Mouse (Mus musculus) CH12.LX (cell line): ENCODE measurements around the gene Arid4a. TPM values are rescaled to one million over a fixed set of nuclear protein-coding genes. Genes with fewer than 3 reads are reported as not detected.

Experiments
- DNase-seq: peaks from one replicate; pipeline ENCODE4 v3.0.0-alpha.2; 2013; ENCODE audit errors: extremely low read depth
- H3K27ac ChIP-seq: 2 replicates; pipeline ENCODE4 v1.5.1; 2012; ENCODE audit warnings: low read depth, mild to moderate bottlenecking, control low read depth, moderate library complexity; ENCODE audit not compliant: insufficient read depth
- H3K27me3 ChIP-seq: replicated peaks from 2 replicates; pipeline ENCODE3; 2012; ENCODE audit warnings: inconsistent platforms
- H3K36me3 ChIP-seq, 2 experiments: replicated peaks in 1 of 2; 2 replicates each; pipeline versions ENCODE3 to v1.6.1; 2012; ENCODE audit warnings: inconsistent platforms in 1 of 2, low read length in 1 of 2, mild to moderate bottlenecking in 1 of 2, mixed read lengths in 1 of 2, moderate library complexity in 1 of 2; ENCODE audit not compliant: control insufficient read depth in 1 of 2, insufficient read depth in 1 of 2
- H3K4me1 ChIP-seq, 2 experiments: 2 replicates each; pipeline ENCODE4 v1.6.1; 2012; ENCODE audit warnings: inconsistent platforms in 1 of 2, moderate library complexity in 1 of 2; ENCODE audit not compliant: insufficient read depth in 2 of 2, control insufficient read depth in 1 of 2
- H3K4me2 ChIP-seq: 2 replicates; pipeline ENCODE4 v1.6.1; 2012; ENCODE audit warnings: low read depth, mild to moderate bottlenecking, control low read depth; ENCODE audit not compliant: poor library complexity, insufficient read depth, severe bottlenecking
- H3K4me3 ChIP-seq, 3 experiments: fragments of 150-350 bp in 1 of 3; sonication (generic) in 1 of 3; replicated peaks in 1 of 3; 2 replicates each; pipeline versions ENCODE3 to v1.5.1; 2011 to 2012; ENCODE audit warnings: low read depth in 2 of 3, low read length in 2 of 3, mild to moderate bottlenecking in 2 of 3, moderate library complexity in 2 of 3, control low read depth in 1 of 3, improper control_type of control experiment in 1 of 3, inconsistent platforms in 1 of 3, mixed read lengths in 1 of 3; ENCODE audit not compliant: poor library complexity in 1 of 3
- H3K79me2 ChIP-seq: replicated peaks from 2 replicates; pipeline ENCODE4 v1.6.1; 2012; ENCODE audit warnings: mild to moderate bottlenecking, moderate library complexity; ENCODE audit not compliant: control insufficient read depth, poor library complexity, insufficient read depth, severe bottlenecking; ENCODE audit errors: extremely low read depth
- H3K9ac ChIP-seq: 2 replicates; pipeline ENCODE4 v1.6.1; 2012; ENCODE audit warnings: low read depth, mild to moderate bottlenecking, control low read depth, moderate library complexity; ENCODE audit not compliant: insufficient read depth
- H3K9me3 ChIP-seq: replicated peaks from 2 replicates; pipeline ENCODE3; 2012; ENCODE audit warnings: low read length, inconsistent platforms, mixed read lengths
- BHLHE40 ChIP-seq: IDR thresholded peaks from 2 replicates; pipeline ENCODE4 v1.6.1; 2011; ENCODE audit warnings: mild to moderate bottlenecking, low read depth, low read length, improper control_type of control experiment
- CHD1 ChIP-seq: IDR thresholded peaks from 2 replicates; pipeline ENCODE4 v1.6.1; 2012; ENCODE audit warnings: low read depth, low read length, improper control_type of control experiment, inconsistent platforms
- CTCF ChIP-seq, 2 experiments: IDR thresholded peaks in 1 of 2; conservative IDR thresholded peaks in 1 of 2; 2 replicates each; pipeline ENCODE4 v1.5.1; 2011 to 2012; ENCODE audit warnings: low read depth in 2 of 2, low read length in 2 of 2, improper control_type of control experiment in 1 of 2, inconsistent platforms in 1 of 2, mild to moderate bottlenecking in 1 of 2, moderate library complexity in 1 of 2
- EP300 ChIP-seq: IDR thresholded peaks from 2 replicates; pipeline ENCODE4 v1.6.1; 2011; ENCODE audit warnings: low read length, improper control_type of control experiment
- ETS1 ChIP-seq: conservative IDR thresholded peaks from 2 replicates; pipeline ENCODE4 v1.6.1; 2012; ENCODE audit warnings: low read depth, mild to moderate bottlenecking, inconsistent platforms, low read length, improper control_type of control experiment, moderate library complexity
- GABPA ChIP-seq: IDR thresholded peaks from 2 replicates; pipeline ENCODE4 v1.6.1; 2012; ENCODE audit warnings: low read depth, low read length, improper control_type of control experiment, inconsistent platforms; ENCODE audit not compliant: insufficient replicate concordance
- HCFC1 ChIP-seq: IDR thresholded peaks from 2 replicates; pipeline ENCODE4 v1.6.1; 2012; ENCODE audit warnings: low read depth, mild to moderate bottlenecking, inconsistent platforms, low read length, improper control_type of control experiment
- MAFK ChIP-seq: IDR thresholded peaks from 2 replicates; pipeline ENCODE4 v1.6.1; 2011; ENCODE audit warnings: low read length, improper control_type of control experiment; ENCODE audit not compliant: insufficient replicate concordance
- MAX ChIP-seq: IDR thresholded peaks from 2 replicates; pipeline ENCODE4 v1.6.1; 2011; ENCODE audit warnings: low read length, improper control_type of control experiment
- MXI1 ChIP-seq: IDR thresholded peaks from 2 replicates; pipeline ENCODE4 v1.6.1; 2011; ENCODE audit warnings: mild to moderate bottlenecking, low read depth, low read length, improper control_type of control experiment
- MYC ChIP-seq: IDR thresholded peaks from 2 replicates; pipeline ENCODE4 v1.6.1; 2011; ENCODE audit warnings: low read depth, mild to moderate bottlenecking, improper control_type of control experiment, low read length
- NRF1 ChIP-seq: IDR thresholded peaks from 2 replicates; pipeline ENCODE4 v1.6.1; 2014; ENCODE audit warnings: low read depth, mild to moderate bottlenecking, inconsistent platforms, low read length, improper control_type of control experiment, moderate library complexity
- RCOR1 ChIP-seq: conservative IDR thresholded peaks from 2 replicates; pipeline ENCODE4 v1.6.1; 2012; ENCODE audit warnings: low read depth, mild to moderate bottlenecking, inconsistent platforms, low read length, improper control_type of control experiment
- SIN3A ChIP-seq: IDR thresholded peaks from 2 replicates; pipeline ENCODE4 v1.6.1; 2012; ENCODE audit warnings: low read length, improper control_type of control experiment, inconsistent platforms
- SMC3 ChIP-seq: IDR thresholded peaks from 2 replicates; pipeline ENCODE4 v1.6.1; 2011; ENCODE audit warnings: low read depth, low read length, improper control_type of control experiment
- TBP ChIP-seq: conservative IDR thresholded peaks from 2 replicates; pipeline ENCODE4 v1.6.1; 2011; ENCODE audit warnings: low read depth, low read length, improper control_type of control experiment
- TCF12 ChIP-seq: IDR thresholded peaks from 2 replicates; pipeline ENCODE4 v1.6.1; 2014; ENCODE audit warnings: low read depth, mild to moderate bottlenecking, inconsistent platforms, low read length, improper control_type of control experiment
- USF1 ChIP-seq: IDR thresholded peaks from 2 replicates; pipeline ENCODE4 v1.6.1; 2014; ENCODE audit warnings: low read depth, mild to moderate bottlenecking, inconsistent platforms, low read length, improper control_type of control experiment
- ZC3H11A ChIP-seq: IDR thresholded peaks from 2 replicates; pipeline ENCODE4 v1.6.1; 2012; ENCODE audit warnings: low read depth, mild to moderate bottlenecking, inconsistent platforms, low read length, improper control_type of control experiment
- ZKSCAN1 ChIP-seq: IDR thresholded peaks from 2 replicates; pipeline ENCODE4 v1.6.1; 2012; ENCODE audit warnings: low read depth, inconsistent platforms, low read length, improper control_type of control experiment, borderline replicate concordance
- ZMIZ1 ChIP-seq: IDR thresholded peaks from 2 replicates; pipeline ENCODE4 v1.6.1; 2012; ENCODE audit warnings: low read depth, mild to moderate bottlenecking, inconsistent platforms, low read length, improper control_type of control experiment
- ZNF384 ChIP-seq: IDR thresholded peaks from 2 replicates; pipeline ENCODE4 v1.6.1; 2012; ENCODE audit warnings: low read depth, low read length, improper control_type of control experiment, inconsistent platforms
- dilution Hi-C: fragments of 300-500 bp; cut with MboI; formaldehyde crosslinking; loops from 2 replicates; pipeline ENCODE4 v1.14.3; 2020; ENCODE audit warnings: low sequenced_read_pairs; ENCODE audit not compliant: extremely low pct_unique_long_range_greater_than_20kb, extremely low pct_ligation_motif_present
- in situ Hi-C: fragments of 300-500 bp; cut with MboI; formaldehyde crosslinking; loops from 3 replicates; pipeline ENCODE4 v1.14.3; 2019; ENCODE audit warnings: low sequenced_read_pairs, low pct_ligation_motif_present, low pct_unique_long_range_greater_than_20kb, mixed read lengths
- polyA plus RNA-seq: library from polyadenylated mRNA; unstranded; fragments of >175 nt; gene quantifications from 2 replicates; pipeline ENCODE4 v1.2.1, GENCODE M21; 2012; ENCODE audit warnings: low read depth; ENCODE audit not compliant: insufficient read length
- total RNA-seq, 2 experiments: library from RNA; depleted of rRNA; stranded (reverse); fragments of 300-350 nt in 1 of 2; fragments of >200 nt in 1 of 2; gene quantifications; 2 replicates each; pipeline ENCODE4 v1.2.3; 2012 to 2014

Gene Arid4a
- total and polyA plus RNA-seq, 3 experiments: 8.0 to 20.8 (median 9.7) TPM

DNA sequence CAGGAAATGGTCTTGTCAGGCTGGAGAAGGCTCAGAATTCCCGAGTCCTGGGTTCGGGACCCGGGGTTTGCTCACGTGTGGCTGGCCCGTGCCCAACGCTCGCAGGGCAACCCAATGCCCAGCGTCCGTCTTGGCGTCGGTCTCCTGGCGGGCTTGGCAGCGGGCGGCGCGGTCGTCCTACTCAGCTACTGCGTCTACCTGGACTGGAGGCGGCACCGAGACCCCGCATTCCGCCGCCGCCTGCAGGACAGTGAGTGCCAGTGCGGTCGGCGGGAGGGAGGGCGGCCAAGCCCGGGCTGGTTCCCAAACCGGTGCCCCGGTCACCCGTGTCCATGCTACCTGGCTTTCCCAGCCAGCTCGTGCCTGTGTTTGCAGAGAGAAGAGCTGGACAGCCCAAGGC is 95.5 kb downstream of the Arid4a start, which contains the start of gene Tomm20l:
Gene Tomm20l (plus strand): TSS at position 98 of the 400 bp plus-strand sequence.
- no peak within 1 kb of the TSS for H3K4me2 ChIP-seq
- no peaks in the 10 kb centered on the region for H3K36me3 ChIP-seq
- no peak within 1 kb of the TSS for H3K9ac ChIP-seq
- no peaks in the 10 kb centered on the region for H3K27me3 ChIP-seq
- in situ Hi-C loops (no loop called here), dilution Hi-C loops (no loop called here)
- no peaks in the 10 kb centered on the region for H3K79me2 ChIP-seq
- no peak for DNase-seq
- no peak within 1 kb of the TSS for H3K27ac ChIP-seq
- H3K9me3 ChIP-seq: no peaks in the 10 kb centered on the region
- TF ChIP-seq MXI1: no peak
- no peak for TF ChIP-seq RCOR1
- TF ChIP-seq EP300: no peak
- TF ChIP-seq ZNF384: no peak
- TF ChIP-seq ZC3H11A: no peak
- no peak for TF ChIP-seq GABPA
- TF ChIP-seq MAFK: no peak
- no peak for TF ChIP-seq ETS1
- no peak for TF ChIP-seq BHLHE40
- no peak for TF ChIP-seq TBP
- TF ChIP-seq ZMIZ1: no peak
- no peak for TF ChIP-seq HCFC1
- TF ChIP-seq SIN3A: no peak
- no peak for TF ChIP-seq USF1
- TF ChIP-seq MYC: no peak
- TF ChIP-seq CTCF (conservative IDR thresholded peaks at IDR 0.05 in 1 of 2, IDR thresholded peaks at IDR 0.05 in 1 of 2; ENCODE audit: low read depth in 2 of 2, low read length in 2 of 2): no peak
- no peak for TF ChIP-seq ZKSCAN1
- TF ChIP-seq NRF1: no peak
- peaks cover 6 to 13% of the 10 kb centered on the region in 2 experiments for H3K4me1 ChIP-seq
- no peak within 1 kb of the TSS for H3K4me3 ChIP-seq

DNA sequence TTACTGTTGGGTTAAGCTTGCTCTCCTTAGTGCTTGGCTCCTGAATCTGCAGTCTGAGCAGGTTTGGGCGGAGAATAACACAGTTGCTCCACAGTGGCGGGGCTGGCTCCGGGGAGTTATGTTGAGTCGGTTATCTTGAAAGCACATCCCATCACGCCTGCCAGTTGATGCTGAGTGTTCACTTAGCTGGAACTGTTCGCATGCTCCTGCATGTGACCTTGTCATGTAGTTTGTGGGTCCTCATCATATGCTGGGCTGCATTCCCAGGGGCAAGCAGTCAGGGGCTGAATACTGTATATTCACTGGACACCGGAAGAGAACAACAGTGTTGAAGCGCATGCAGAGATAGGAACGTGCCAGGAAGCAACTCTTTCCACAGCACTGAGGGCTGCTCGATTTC is 97.3 kb downstream of the Arid4a start:
- H3K36me3 ChIP-seq: no peaks in the 10 kb centered on the region
- H3K4me2 ChIP-seq: no peak overlapping the region
- no peak for DNase-seq
- no peak overlapping the region for H3K9ac ChIP-seq
- no peaks in the 10 kb centered on the region for H3K9me3 ChIP-seq
- dilution Hi-C loops: no loop called here
- H3K27ac ChIP-seq: no peak overlapping the region
- H3K27me3 ChIP-seq: no peaks in the 10 kb centered on the region
- in situ Hi-C loops: no loop called here
- H3K79me2 ChIP-seq: no peaks in the 10 kb centered on the region
- H3K4me3 ChIP-seq: no peak overlapping the region
- TF ChIP-seq TCF12 (no peak), GABPA (no peak), SMC3 (no peak), CTCF (conservative IDR thresholded peaks at IDR 0.05 in 1 of 2, IDR thresholded peaks at IDR 0.05 in 1 of 2; ENCODE audit: low read depth in 2 of 2, low read length in 2 of 2) (no peak), CHD1 (no peak), MAX (no peak), SIN3A (no peak)
- H3K4me1 ChIP-seq: peaks cover 6 to 13% of the 10 kb centered on the region in 2 experiments
